Mouse (Mus musculus) cortical plate, adult 2 months (tissue): Measurements from ENCODE around the gene Sema4d. TPM values are rescaled to one million over a fixed set of nuclear protein-coding genes. Genes with fewer than 3 reads are reported as not detected.
A peak's percentile ranks its signal among the peaks of the same experiment; 100 is the strongest.

Source experiments
- H3K27ac ChIP-seq: fragments of 200-500 bp; 2 replicates; pipeline ENCODE4 v1.5.1; 2012; ENCODE audit warnings: low read length, control low read depth, inconsistent platforms; ENCODE audit not compliant: insufficient read depth
- H3K4me1 ChIP-seq: fragments of 200-500 bp; 2 replicates; pipeline ENCODE4 v1.6.1; 2011; ENCODE audit warnings: low read length; ENCODE audit not compliant: control insufficient read depth, insufficient read depth
- H3K4me3 ChIP-seq: fragments of 200-500 bp; 2 replicates; pipeline ENCODE4 v1.5.1; 2011; ENCODE audit warnings: mild to moderate bottlenecking, low read length, control low read depth; ENCODE audit not compliant: insufficient read depth
- CTCF ChIP-seq: fragments of 200-500 bp; IDR thresholded peaks from 2 replicates; pipeline ENCODE4 v1.5.1; 2011; ENCODE audit warnings: mild to moderate bottlenecking, control low read depth, low read length; ENCODE audit not compliant: insufficient read depth; ENCODE audit errors: extremely low read depth
- POLR2A ChIP-seq: fragments of 200-500 bp; IDR thresholded peaks from 2 replicates; pipeline ENCODE4 v1.6.1; 2011; ENCODE audit warnings: mild to moderate bottlenecking, low read length, control low read depth; ENCODE audit not compliant: insufficient read depth; ENCODE audit errors: extremely low read depth
- polyA plus RNA-seq: library from polyadenylated mRNA; depleted of rRNA; stranded (reverse); fragments of >200 nt; gene quantifications from 2 replicates; pipeline ENCODE4 v1.2.3, GENCODE M21; 2012

The Sema4d gene
- polyA plus RNA-seq, 1 experiment, result 99.9 TPM

DNA sequence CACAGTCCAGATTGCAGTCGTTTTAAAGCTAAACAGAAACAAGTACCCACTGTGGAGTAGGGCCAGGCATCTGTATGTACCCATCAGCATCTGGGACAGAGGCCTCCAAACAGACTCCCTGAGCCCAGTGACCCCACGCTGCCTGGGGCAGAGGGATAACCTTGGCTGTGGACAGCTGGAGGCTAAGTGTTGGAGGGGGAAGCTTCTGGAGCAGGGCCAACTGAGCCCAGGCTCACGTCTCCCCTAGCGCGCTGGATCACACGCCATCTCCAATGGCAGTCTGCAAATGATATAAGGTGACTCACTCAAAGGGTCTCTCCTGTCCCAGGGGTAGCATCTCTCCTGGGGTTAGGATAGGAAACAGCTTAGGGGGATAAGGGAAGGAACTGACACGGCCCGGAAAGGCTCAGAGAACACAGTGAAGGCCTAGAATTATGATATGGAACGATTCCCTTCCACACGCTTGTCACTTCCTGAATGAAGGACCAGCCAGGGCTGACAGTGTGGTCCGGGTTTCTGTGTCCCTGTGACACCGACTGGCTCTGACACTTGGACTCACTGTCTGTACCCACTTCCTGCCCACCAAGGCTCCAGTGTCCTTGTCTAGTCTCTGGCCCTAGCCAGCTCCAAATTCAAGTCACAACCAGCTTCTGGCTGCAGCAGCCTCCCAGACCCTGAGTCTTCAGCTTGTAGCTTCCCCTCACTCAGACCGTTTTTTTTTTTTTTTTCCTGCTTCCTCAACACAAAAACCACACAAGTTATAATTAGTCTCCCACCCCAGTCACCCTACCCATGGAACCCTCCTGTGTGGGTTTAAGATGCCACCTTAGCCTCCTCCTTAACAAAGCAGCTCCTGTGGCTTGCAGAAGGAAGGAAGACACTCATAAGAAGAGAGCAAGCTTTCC, 57.3 kb downstream of the Sema4d start:
- TF ChIP-seq CTCF (no peak), POLR2A (no peak)
- Histone ChIP-seq H3K27ac (no peak overlapping the region), H3K4me3 (no peak overlapping the region), H3K4me1 (peaks cover 3% of the 10 kb centered on the region)

- no peak for TF ChIP-seq POLR2A
- no peak for TF ChIP-seq CTCF
- Histone ChIP-seq H3K4me1 (peaks cover 5% of the 10 kb centered on the region), H3K27ac (no peak overlapping the region), H3K4me3 (no peak overlapping the region; the same call in 1 of the 2 replicates)
Observed at GRCm38 (mm10) chr13:51734556-51734955, 59.0 kb downstream of the Sema4d start.

- Histone ChIP-seq H3K4me3 (no peak overlapping the region), H3K27ac (no peak overlapping the region), H3K4me1 (peaks cover 5% of the 10 kb centered on the region)
- TF ChIP-seq CTCF (no peak), POLR2A (no peak)
Observed at GRCm38 (mm10) chr13:51732097-51732664, 61.4 kb downstream of the Sema4d start.

DNA sequence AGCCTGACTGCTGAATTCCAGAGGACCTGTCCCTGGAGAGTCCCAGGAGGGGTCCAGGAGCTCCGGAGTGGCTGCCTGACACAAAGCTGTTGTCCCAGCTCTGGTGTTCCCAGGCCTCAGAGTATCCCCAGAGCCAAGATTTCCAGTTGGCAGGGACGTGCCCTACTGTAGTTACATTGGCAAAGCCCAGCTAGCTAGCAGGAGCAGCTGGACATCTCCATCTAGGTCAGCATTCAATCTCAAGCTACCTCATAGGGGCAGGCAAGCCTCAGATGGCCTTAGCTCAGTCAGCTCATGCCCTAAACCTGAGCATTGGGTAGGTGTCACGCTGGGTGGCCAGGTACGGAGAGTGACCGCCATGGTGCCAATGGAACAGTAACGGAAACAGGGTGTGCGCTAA, 62.1 kb downstream of the Sema4d start:
- Histone ChIP-seq H3K4me1 (peaks cover 3% of the 10 kb centered on the region), H3K27ac (no peak overlapping the region), H3K4me3 (no peak overlapping the region)
- TF ChIP-seq CTCF, result no peak
- TF ChIP-seq POLR2A, result no peak

- peaks cover 3% of the 10 kb centered on the region for H3K4me1 ChIP-seq
- TF ChIP-seq POLR2A (no peak), CTCF (peak; percentile 35)
- no peak overlapping the region for H3K4me3 ChIP-seq
- H3K27ac ChIP-seq, result no peak overlapping the region
Observed at GRCm38 (mm10) chr13:51729887-51730361, 63.6 kb downstream of the Sema4d start.

GRCm38 (mm10) chr13:51727364-51727763, 66.2 kb downstream of the Sema4d start:
- TF ChIP-seq CTCF (no peak), POLR2A (no peak)
- Histone ChIP-seq H3K4me1 (peaks cover 2% of the 10 kb centered on the region), H3K4me3 (no peak overlapping the region), H3K27ac (no peak overlapping the region)

DNA sequence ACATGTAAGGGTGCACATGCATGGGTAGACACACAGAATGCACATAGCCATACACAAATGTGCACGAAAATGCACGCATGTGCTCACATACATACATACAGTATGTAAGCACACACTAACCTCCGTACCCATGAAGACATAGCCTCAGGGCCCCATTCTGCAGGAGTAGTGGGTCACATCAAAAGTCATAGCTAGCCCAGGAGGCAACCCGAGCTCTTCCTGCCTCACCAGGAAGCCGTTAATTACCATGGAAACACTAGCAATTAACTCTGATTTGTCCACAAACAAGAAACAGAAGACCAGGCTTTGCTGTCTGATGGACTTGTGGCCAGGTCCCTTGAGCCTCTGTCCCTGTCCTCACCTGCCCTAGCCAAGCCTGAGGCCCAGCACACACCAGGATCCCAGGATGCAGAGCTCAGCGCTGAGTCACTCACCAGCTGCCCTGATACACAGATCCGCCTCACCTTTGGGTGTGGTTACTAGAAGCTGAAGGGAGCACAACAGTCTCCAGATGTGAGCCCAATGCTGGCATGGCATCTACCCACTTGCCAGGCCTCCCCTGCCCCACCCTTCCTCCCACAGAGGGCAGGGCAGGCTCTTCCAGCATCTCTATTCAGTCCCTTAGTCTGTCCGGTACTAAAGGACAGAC, 67.5 kb downstream of the Sema4d start:
- TF ChIP-seq POLR2A (no peak), CTCF (no peak)
- no peak overlapping the region for H3K27ac ChIP-seq
- 0 out of 2 replicates have a peak, but pooled peaks cover 2% of the 10 kb centered on the region for H3K4me1 ChIP-seq
- no peak overlapping the region for H3K4me3 ChIP-seq

GRCm38 (mm10) chr13:51725446-51725845, 68.1 kb downstream of the Sema4d start:
- TF ChIP-seq POLR2A (no peak), CTCF (no peak)
- Histone ChIP-seq H3K4me1 (0 out of 2 replicates have a peak, but pooled peaks cover under 1% of the 10 kb centered on the region), H3K27ac (no peak overlapping the region), H3K4me3 (no peak overlapping the region)

- TF ChIP-seq CTCF, result no peak
- no peak for TF ChIP-seq POLR2A
- H3K4me1 ChIP-seq, result no peaks in the 10 kb centered on the region; the same call in 1 of the 2 replicates
- H3K4me3 ChIP-seq, result no peak overlapping the region
- no peak overlapping the region for H3K27ac ChIP-seq
Observed at GRCm38 (mm10) chr13:51724566-51724965, 69.0 kb downstream of the Sema4d start.

DNA sequence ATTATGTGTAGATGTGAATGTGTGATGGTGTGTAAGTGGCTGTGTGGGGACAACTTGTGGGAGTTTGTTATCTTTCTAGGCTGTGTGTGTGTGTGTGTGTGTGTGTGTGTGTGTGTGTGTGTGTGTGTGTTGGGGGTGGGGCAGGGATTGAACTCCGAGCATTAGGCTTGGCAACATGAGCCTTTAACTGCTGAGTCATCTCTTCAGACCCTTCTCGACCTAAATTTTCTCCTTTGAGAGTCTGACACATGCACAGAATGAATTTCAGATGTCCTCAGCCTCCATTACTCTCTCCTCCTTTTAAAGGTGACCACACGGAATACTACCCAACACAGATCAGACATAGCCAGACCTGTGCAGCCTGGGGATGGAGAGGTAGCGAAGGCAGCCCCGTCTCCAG, 70.4 kb downstream of the Sema4d start:
- no peak overlapping the region for H3K27ac ChIP-seq
- no peak for TF ChIP-seq POLR2A
- TF ChIP-seq CTCF, result no peak
- H3K4me1 ChIP-seq, result no peaks in the 10 kb centered on the region; the same call in 1 of the 2 replicates
- no peak overlapping the region for H3K4me3 ChIP-seq
